Mouse (Mus musculus): Measurements from ENCODE around the gene Evi5. TPM values are rescaled to one million over a fixed set of nuclear protein-coding genes. Genes with fewer than 3 reads are reported as not detected.
A peak's percentile ranks its signal among the peaks of the same experiment; 100 is the strongest.

The Evi5 gene
- 16.5 and 18.2 TPM in 2 replicates for polyA plus RNA-seq (2012; rRNA removed)

GRCm38 (mm10) chr5:107874561-107875260 is at the start of gene Evi5:
TSS of gene Evi5 (minus strand) at chr5:107875107.
- no peak for DNase-seq
- no peaks in the 10 kb centered on the region for H3K4me1 ChIP-seq (ENCODE audit: control insufficient read depth, insufficient read depth, low read length)
- 23% methylated on average over 4 of the region's 4 CpGs for WGBS
- TF ChIP-seq POLR2A (IDR thresholded peaks at IDR 0.05; ENCODE audit: borderline replicate concordance, extremely low read depth, low read depth, low read length) (no peak), CTCF (IDR thresholded peaks at IDR 0.05; ENCODE audit: insufficient read depth, low read length) (no peak)
- no peak within 1 kb of the TSS for H3K4me3 ChIP-seq (replicated peaks; ENCODE audit: extremely low read depth, low read depth, low read length)

GRCm38 (mm10) chr5:107924564-107924963 is 49.7 kb upstream of the Evi5 start:
- WGBS = 79% methylated on average over 8 of the region's 8 CpGs
- no peak for TF ChIP-seq CTCF (IDR thresholded peaks at IDR 0.05; ENCODE audit: insufficient read depth, low read length)
- no peak for TF ChIP-seq POLR2A (IDR thresholded peaks at IDR 0.05; ENCODE audit: borderline replicate concordance, extremely low read depth, low read depth, low read length)
- H3K4me1 ChIP-seq (ENCODE audit: control insufficient read depth, insufficient read depth, low read length) = no peaks in the 10 kb centered on the region; the same call in 1 of the 2 replicates
- DNase-seq = no peak
- no peak overlapping the region for H3K4me3 ChIP-seq (replicated peaks; ENCODE audit: extremely low read depth, low read depth, low read length)

GRCm38 (mm10) chr5:107922836-107923235 is 47.9 kb upstream of the Evi5 start:
- DNase-seq = no peak
- TF ChIP-seq POLR2A (IDR thresholded peaks at IDR 0.05; ENCODE audit: borderline replicate concordance, extremely low read depth, low read depth, low read length) (no peak), CTCF (IDR thresholded peaks at IDR 0.05; ENCODE audit: insufficient read depth, low read length) (no peak)
- H3K4me1 ChIP-seq (ENCODE audit: control insufficient read depth, insufficient read depth, low read length) = no peaks in the 10 kb centered on the region; the same call in 1 of the 2 replicates
- no peak overlapping the region for H3K4me3 ChIP-seq (replicated peaks; ENCODE audit: extremely low read depth, low read depth, low read length)
- 76% methylated on average over 1 of the region's 1 CpGs for WGBS

- Histone ChIP-seq H3K4me1 (ENCODE audit: control insufficient read depth, insufficient read depth, low read length) (no peaks in the 10 kb centered on the region; the same call in 1 of the 2 replicates), H3K4me3 (replicated peaks; ENCODE audit: extremely low read depth, low read depth, low read length) (no peak overlapping the region)
- no peak for DNase-seq
- TF ChIP-seq POLR2A (IDR thresholded peaks at IDR 0.05; ENCODE audit: borderline replicate concordance, extremely low read depth, low read depth, low read length) (no peak), CTCF (IDR thresholded peaks at IDR 0.05; ENCODE audit: insufficient read depth, low read length) (peak; percentile 41; the same call in 1 of the 2 replicates)
- whole genome bisulfite sequencing = 79% methylated on average over 2 of the region's 2 CpGs
Observed at GRCm38 (mm10) chr5:107921400-107922252, 46.7 kb upstream of the Evi5 start.

- TF ChIP-seq POLR2A (IDR thresholded peaks at IDR 0.05; ENCODE audit: borderline replicate concordance, extremely low read depth, low read depth, low read length) (no peak), CTCF (IDR thresholded peaks at IDR 0.05; ENCODE audit: insufficient read depth, low read length) (no peak)
- DNase-seq = no peak
- Histone ChIP-seq H3K4me1 (ENCODE audit: control insufficient read depth, insufficient read depth, low read length) (no peaks in the 10 kb centered on the region), H3K4me3 (replicated peaks; ENCODE audit: extremely low read depth, low read depth, low read length) (no peak overlapping the region)
- 68% methylated on average over 4 of the region's 4 CpGs for WGBS
Observed at GRCm38 (mm10) chr5:107915280-107915679, 40.4 kb upstream of the Evi5 start.

- no peak for TF ChIP-seq CTCF (IDR thresholded peaks at IDR 0.05; ENCODE audit: insufficient read depth, low read length)
- TF ChIP-seq POLR2A (IDR thresholded peaks at IDR 0.05; ENCODE audit: borderline replicate concordance, extremely low read depth, low read depth, low read length) = no peak
- DNase-seq = no peak
- 89% methylated on average over 5 of the region's 5 CpGs for whole genome bisulfite sequencing
- H3K4me1 ChIP-seq (ENCODE audit: control insufficient read depth, insufficient read depth, low read length) = no peaks in the 10 kb centered on the region
- H3K4me3 ChIP-seq (replicated peaks; ENCODE audit: extremely low read depth, low read depth, low read length) = no peak overlapping the region
Observed at GRCm38 (mm10) chr5:107911012-107911411, 36.1 kb upstream of the Evi5 start.

- no peak overlapping the region for H3K4me3 ChIP-seq (replicated peaks; ENCODE audit: extremely low read depth, low read depth, low read length)
- TF ChIP-seq CTCF (IDR thresholded peaks at IDR 0.05; ENCODE audit: insufficient read depth, low read length) (no peak), POLR2A (IDR thresholded peaks at IDR 0.05; ENCODE audit: borderline replicate concordance, extremely low read depth, low read depth, low read length) (no peak)
- no peak for DNase-seq
- WGBS = 60% methylated on average over 5 of the region's 5 CpGs
- H3K4me1 ChIP-seq (ENCODE audit: control insufficient read depth, insufficient read depth, low read length) = no peaks in the 10 kb centered on the region
Observed at GRCm38 (mm10) chr5:107910084-107910616, 35.2 kb upstream of the Evi5 start.

- TF ChIP-seq CTCF (IDR thresholded peaks at IDR 0.05; ENCODE audit: insufficient read depth, low read length) = no peak
- no peak for TF ChIP-seq POLR2A (IDR thresholded peaks at IDR 0.05; ENCODE audit: borderline replicate concordance, extremely low read depth, low read depth, low read length)
- no peak overlapping the region for H3K4me3 ChIP-seq (replicated peaks; ENCODE audit: extremely low read depth, low read depth, low read length)
- WGBS = 75% methylated on average over 3 of the region's 3 CpGs
- DNase-seq = no peak
- no peaks in the 10 kb centered on the region for H3K4me1 ChIP-seq (ENCODE audit: control insufficient read depth, insufficient read depth, low read length)
Observed at GRCm38 (mm10) chr5:107909668-107910067, 34.8 kb upstream of the Evi5 start.

- TF ChIP-seq CTCF (IDR thresholded peaks at IDR 0.05; ENCODE audit: insufficient read depth, low read length) (no peak), POLR2A (IDR thresholded peaks at IDR 0.05; ENCODE audit: borderline replicate concordance, extremely low read depth, low read depth, low read length) (no peak)
- H3K4me1 ChIP-seq (ENCODE audit: control insufficient read depth, insufficient read depth, low read length) = no peaks in the 10 kb centered on the region
- DNase-seq = no peak
- WGBS = 89% methylated on average over 2 of the region's 2 CpGs
- H3K4me3 ChIP-seq (replicated peaks; ENCODE audit: extremely low read depth, low read depth, low read length) = no peak overlapping the region
Observed at GRCm38 (mm10) chr5:107908514-107909110, 33.7 kb upstream of the Evi5 start.
